Mouse (Mus musculus) midbrain, postnatal 0 days (tissue): ENCODE data around the gene Klhl41. TPM values are rescaled to one million over a fixed set of nuclear protein-coding genes. Genes with fewer than 3 reads are reported as not detected.
"Not testable (repeated sequence)": the region's sequence is repeated elsewhere in the genome, so short reads cannot be mapped to it uniquely, and the experiment has no call there.

Source experiments
- ATAC-seq: fragments of 200-750 bp; cut with Nextera tagmentation; 2 replicates; pipeline ENCODE4 v1.8.0; 2017; ENCODE audit warnings: moderate number of reproducible peaks, mild to moderate bottlenecking, moderate TSS enrichment, moderate library complexity; ENCODE audit not compliant: low FRiP score
- DNase-seq: peaks from one replicate; pipeline ENCODE4 v3.0.0-alpha.2; 2015; ENCODE audit warnings: low spot score
- H3K27ac ChIP-seq: fragments of 300-500 bp; sonication (generic); 2 replicates; pipeline ENCODE4 v1.5.1; 2014; ENCODE audit warnings: low read depth, mild to moderate bottlenecking, low read length, mixed read lengths
- H3K27me3 ChIP-seq: fragments of 300-500 bp; sonication (generic); 2 replicates; pipeline ENCODE4 v1.6.1; 2014; ENCODE audit warnings: low read length, control low read depth, mixed read lengths; ENCODE audit not compliant: insufficient read depth
- H3K36me3 ChIP-seq: fragments of 300-500 bp; sonication (generic); 2 replicates; pipeline ENCODE4 v1.6.1; 2014; ENCODE audit warnings: low read length, control low read depth, mixed read lengths; ENCODE audit not compliant: insufficient read depth
- H3K4me1 ChIP-seq: fragments of 300-500 bp; sonication (generic); 2 replicates; pipeline ENCODE4 v1.6.1; 2014; ENCODE audit warnings: mild to moderate bottlenecking, control low read depth, antibody characterized with exemption, low read length, mixed read lengths; ENCODE audit not compliant: insufficient read depth
- H3K4me2 ChIP-seq: fragments of 300-500 bp; sonication (generic); 2 replicates; pipeline ENCODE4 v1.6.1; 2014; ENCODE audit warnings: low read depth, mild to moderate bottlenecking, low read length, mixed read lengths; ENCODE audit not compliant: poor library complexity, severe bottlenecking
- H3K4me3 ChIP-seq: fragments of 300-500 bp; sonication (generic); 2 replicates; pipeline ENCODE4 v1.5.1; 2014; ENCODE audit warnings: low read depth, mild to moderate bottlenecking, low read length, moderate library complexity
- H3K9ac ChIP-seq: fragments of 300-500 bp; sonication (generic); replicated peaks from 2 replicates; pipeline ENCODE4 v1.6.1; 2014; ENCODE audit warnings: mild to moderate bottlenecking, low read length, moderate library complexity, mixed read lengths; ENCODE audit not compliant: poor library complexity, severe bottlenecking
- H3K9me3 ChIP-seq: fragments of 300-500 bp; sonication (generic); 2 replicates; pipeline ENCODE4 v1.6.1; 2016; ENCODE audit warnings: low read length, control low read depth
- CTCF ChIP-seq: IDR thresholded peaks from 2 replicates; pipeline ENCODE4 v1.5.1; 2016; ENCODE audit warnings: antibody characterized with exemption, mild to moderate bottlenecking
- WGBS: fragments of 180-500 bp; shearing (Covaris S2); extraction: QIAGEN DNeasy Blood & Tissue Kit; methylation state at CpG from one replicate; pipeline ENCODE4 v1.1.7; 2014; 5-methylcytosine and 5-hydroxymethylcytosine counted together
- polyA plus RNA-seq: library from polyadenylated mRNA; unstranded; fragments of >200 nt; fragmentation: Nextera tagmentation; extraction: Ambion mirVana; gene quantifications from 2 replicates; pipeline ENCODE4 v1.2.1, GENCODE M21; 2015
- total RNA-seq: library from RNA; depleted of rRNA; stranded (reverse); fragments of >200 nt; gene quantifications from 2 replicates; pipeline ENCODE4 v1.2.3, GENCODE M21; 2014

Gene Klhl41
- total and polyA plus RNA-seq, 2 experiments from 2014 or later, result not detected

- H3K9ac ChIP-seq, result no peak overlapping the region
- ATAC-seq (no peak), DNase-seq (no peak)
- no peaks in the 10 kb centered on the region for H3K36me3 ChIP-seq
- peak; percentile 48 for TF ChIP-seq CTCF
- H3K9me3 ChIP-seq, result no peaks in the 10 kb centered on the region
- no peaks in the 10 kb centered on the region for H3K4me1 ChIP-seq
- WGBS, result 72% methylated on average over 2 of the region's 2 CpGs
- no peak overlapping the region for H3K4me2 ChIP-seq
- no peaks in the 10 kb centered on the region for H3K27me3 ChIP-seq
- no peak overlapping the region for H3K27ac ChIP-seq
- H3K4me3 ChIP-seq, result no peak overlapping the region
These were observed 6.8 kb downstream of the Klhl41 start for GRCm38 (mm10) chr2:69676713-69677112.

DNA sequence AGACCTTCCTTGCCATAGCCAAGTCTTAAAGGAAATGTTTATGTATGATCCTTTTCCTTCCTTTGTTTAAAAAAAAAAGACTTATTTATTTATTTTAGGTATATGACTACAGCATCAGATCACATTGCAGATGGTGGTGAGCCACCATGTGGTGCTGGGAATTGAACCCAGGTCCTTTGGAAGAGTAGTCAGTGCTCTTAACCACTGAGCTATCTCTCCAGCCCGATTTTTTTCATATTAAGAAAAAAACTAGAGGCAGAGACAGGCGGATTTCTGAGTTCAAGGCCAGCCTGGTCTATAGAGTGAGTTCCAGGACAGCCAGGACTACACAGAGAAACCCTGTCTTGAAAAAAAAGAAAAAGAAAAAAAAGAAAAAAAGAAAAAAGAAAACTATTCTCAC is 7.3 kb downstream of the Klhl41 start:
- not testable (repeated sequence) for H3K4me2 ChIP-seq, H3K36me3 ChIP-seq, DNase-seq, H3K9ac ChIP-seq, H3K4me1 ChIP-seq, H3K9me3 ChIP-seq, H3K27ac ChIP-seq, H3K27me3 ChIP-seq, ATAC-seq, H3K4me3 ChIP-seq
- WGBS, result 90% methylated on average over 2 of the region's 2 CpGs

GRCm38 (mm10) chr2:69679990-69680389 is 10.1 kb downstream of the Klhl41 start:
- Histone ChIP-seq H3K27me3 (no peaks in the 10 kb centered on the region), H3K4me1 (peaks cover 5% of the 10 kb centered on the region; the same call in 1 of the 2 replicates), H3K4me3 (no peak overlapping the region), H3K9me3 (no peaks in the 10 kb centered on the region), H3K36me3 (no peaks in the 10 kb centered on the region), H3K9ac (no peak overlapping the region), H3K4me2 (no peak overlapping the region), H3K27ac (no peak overlapping the region)
- DNase-seq (no peak), ATAC-seq (no peak)
- WGBS, result 61% methylated on average over 6 of the region's 6 CpGs
- TF ChIP-seq CTCF, result peak; percentile 13; the same call in 1 of the 2 replicates

DNA sequence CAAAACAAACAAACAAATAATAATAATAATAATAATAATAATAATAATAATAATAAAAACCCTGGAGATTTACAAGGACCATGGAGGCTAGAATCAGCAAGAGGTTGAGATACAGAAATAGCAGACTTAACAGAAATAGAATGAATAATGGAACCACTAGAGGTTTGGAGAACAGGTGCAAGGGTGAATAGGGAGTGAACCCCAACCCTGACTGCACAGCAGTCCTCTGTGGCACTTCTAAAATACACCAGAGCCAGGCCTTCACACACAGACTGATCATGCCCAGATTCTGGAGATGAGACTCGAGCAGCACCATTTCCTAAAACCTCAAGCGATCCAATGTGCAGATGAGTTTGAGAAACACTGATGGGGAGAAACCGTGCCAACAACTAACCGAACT is 12.0 kb downstream of the Klhl41 start:
- ATAC-seq, result no peak
- Histone ChIP-seq H3K36me3 (peaks cover under 1% of the 10 kb centered on the region; the same call in 1 of the 2 replicates), H3K9ac (no peak overlapping the region), H3K4me3 (no peak overlapping the region), H3K27me3 (no peaks in the 10 kb centered on the region), H3K27ac (no peak overlapping the region), H3K4me1 (peaks cover 5% of the 10 kb centered on the region; the same call in 1 of the 2 replicates), H3K9me3 (no peaks in the 10 kb centered on the region), H3K4me2 (no peak overlapping the region)
- DNase-seq, result no peak
- WGBS, result 74% methylated on average over 4 of the region's 4 CpGs
- TF ChIP-seq CTCF, result no peak

GRCm38 (mm10) chr2:69683036-69683805 is 13.3 kb downstream of the Klhl41 start:
- Histone ChIP-seq H3K9me3 (no peaks in the 10 kb centered on the region), H3K36me3 (peaks cover 8% of the 10 kb centered on the region; the same call in 1 of the 2 replicates), H3K4me1 (peaks cover 5% of the 10 kb centered on the region; the same call in 1 of the 2 replicates), H3K27me3 (no peaks in the 10 kb centered on the region), H3K4me2 (peak overlapping the region; percentile 39), H3K27ac (no peak overlapping the region), H3K4me3 (peak overlapping the region; percentile 17; the same call in 1 of the 2 replicates), H3K9ac (no peak overlapping the region)
- 13% methylated on average over 13 of the region's 13 CpGs for WGBS
- ATAC-seq (no peak), DNase-seq (peak; percentile 42)
- no peak for TF ChIP-seq CTCF

GRCm38 (mm10) chr2:69684488-69684887 is 14.6 kb downstream of the Klhl41 start:
- Histone ChIP-seq H3K36me3 (peaks cover 12% of the 10 kb centered on the region), H3K27me3 (no peaks in the 10 kb centered on the region), H3K27ac (no peak overlapping the region), H3K4me2 (no peak overlapping the region), H3K4me3 (no peak overlapping the region), H3K9ac (no peak overlapping the region), H3K4me1 (peaks cover 5% of the 10 kb centered on the region; the same call in 1 of the 2 replicates), H3K9me3 (no peaks in the 10 kb centered on the region)
- whole genome bisulfite sequencing, result 95% methylated on average over 3 of the region's 3 CpGs
- DNase-seq (no peak), ATAC-seq (no peak)
- TF ChIP-seq CTCF, result no peak
